8 mouse cellular contexts compared by ENCODE assay signal in genomic region chr2:34800371-34800770, GRCm38 (mm10). TPM values are rescaled to one million over a fixed set of nuclear protein-coding genes. Genes with fewer than 3 reads are reported as not detected.
DNase-seq lines count a peak whose midpoint lies in the region; ATAC-seq and TF ChIP-seq lines count a peak whose summit lies in the region.

No protein-coding gene starts in this region.

- H3K36me3 ChIP-seq in heart, embryonic 10.5 days = peaks cover 16% of the 10 kb centered on the region
- H3K36me3 ChIP-seq in megakaryocyte, embryonic 14.5 days (replicated peaks; ENCODE audit: low read length) = peaks cover 30% of the 10 kb centered on the region
- H3K36me3 ChIP-seq in intestine, postnatal 0 days (ENCODE audit: control insufficient read depth, insufficient read depth) = peaks cover 1% of the 10 kb centered on the region; the same call in 1 of the 2 replicates
- peaks cover 5% of the 10 kb centered on the region for H3K36me3 ChIP-seq in small intestine, adult 2 months (ENCODE audit: control insufficient read depth, insufficient read depth, low read length)

- no peaks in the 10 kb centered on the region for H3K9me3 ChIP-seq in heart, embryonic 10.5 days
- H3K9me3 ChIP-seq in megakaryocyte, embryonic 14.5 days = no peaks in the 10 kb centered on the region
- no peaks in the 10 kb centered on the region for H3K9me3 ChIP-seq in intestine, postnatal 0 days (ENCODE audit: control insufficient read depth)

- WGBS in heart, embryonic 10.5 days = 71% methylated on average over 7 of the region's 7 CpGs
- WGBS in intestine, postnatal 0 days = 78% methylated on average over 7 of the region's 7 CpGs
- WGBS in small intestine, adult 2 months = 62% methylated on average over 7 of the region's 7 CpGs

- no peak for TF ChIP-seq CTCF in intestine, postnatal 0 days (IDR thresholded peaks at IDR 0.05; ENCODE audit: low read depth)
- TF ChIP-seq CTCF in small intestine, adult 2 months (IDR thresholded peaks at IDR 0.05; ENCODE audit: extremely low read depth, insufficient read length, insufficient replicate concordance, low read depth, low read length) = no peak

- intact Hi-C loops in left cerebral cortex, postnatal 36 days (cut with DNase I) = no loop called here

- H3K4me2 ChIP-seq in intestine, postnatal 0 days (replicated peaks; ENCODE audit: low read depth) = peak overlapping the region; percentile 91

- H3K4me3 ChIP-seq in heart, embryonic 10.5 days = peak overlapping the region; percentile 74
- H3K4me3 ChIP-seq in megakaryocyte, embryonic 14.5 days (replicated peaks) = peak overlapping the region; percentile 95
- H3K4me3 ChIP-seq in intestine, postnatal 0 days (ENCODE audit: low read depth, low read length) = peak overlapping the region; percentile 83
- H3K4me3 ChIP-seq in small intestine, adult 2 months (ENCODE audit: low read depth, low read length) = no peak overlapping the region

- no peak for ATAC-seq in megakaryocyte, adult 5-6 weeks (ENCODE audit: poor library complexity, severe bottlenecking)
- no peak for ATAC-seq in intestine, postnatal 0 days

- peaks cover 20% of the 10 kb centered on the region for H3K4me1 ChIP-seq in heart, embryonic 10.5 days
- peaks cover 53% of the 10 kb centered on the region for H3K4me1 ChIP-seq in megakaryocyte, embryonic 14.5 days
- 0 out of 2 replicates have a peak, but pooled peaks cover 3% of the 10 kb centered on the region for H3K4me1 ChIP-seq in intestine, postnatal 0 days (replicated peaks; ENCODE audit: control insufficient read depth, insufficient read depth, low read length)
- H3K4me1 ChIP-seq in small intestine, adult 2 months (ENCODE audit: control insufficient read depth, insufficient read depth, insufficient read length, low read length) = peaks cover 2% of the 10 kb centered on the region

- peak overlapping the region; percentile 86 for H3K27ac ChIP-seq in heart, embryonic 10.5 days
- H3K27ac ChIP-seq in intestine, postnatal 0 days (ENCODE audit: low read depth, low read length) = peak overlapping the region; percentile 28; the same call in 1 of the 2 replicates
- peak overlapping the region; percentile 74; the same call in 1 of the 2 replicates for H3K27ac ChIP-seq in small intestine, adult 2 months (ENCODE audit: insufficient read depth, low read depth, low read length)

- no peak overlapping the region for H3K9ac ChIP-seq in intestine, postnatal 0 days (ENCODE audit: low read depth, low read length)

- no peak for DNase-seq in heart, embryonic 10.5 days (ENCODE audit: low spot score)
- DNase-seq in heart, adult 8-10 months (ENCODE audit: low spot score) = no peak
- DNase-seq in left cerebral cortex, postnatal 36 days (ENCODE audit: low spot score in 2 of 2) = no peak
- DNase-seq in layer of hippocampus, postnatal 14 days (ENCODE audit: low spot score in 2 of 2) = no peak

- no peak for TF ChIP-seq POLR2A in small intestine, adult 2 months (IDR thresholded peaks at IDR 0.05; ENCODE audit: low read depth, low read length)

- no peaks in the 10 kb centered on the region for H3K27me3 ChIP-seq in heart, embryonic 10.5 days (ENCODE audit: insufficient read depth, poor library complexity, severe bottlenecking)
- no peaks in the 10 kb centered on the region for H3K27me3 ChIP-seq in megakaryocyte, embryonic 14.5 days (replicated peaks)
- no peaks in the 10 kb centered on the region for H3K27me3 ChIP-seq in intestine, postnatal 0 days (replicated peaks; ENCODE audit: control insufficient read depth, insufficient read depth, low read length)
- no peaks in the 10 kb centered on the region for H3K27me3 ChIP-seq in small intestine, adult 2 months (ENCODE audit: control insufficient read depth, insufficient read depth, low read length)

RNA-seq across cellular contexts. Expression of gene Rabepk, which starts 0.7 kb away (rescaled TPM):
- 39.3 and 40.2 TPM in 2 replicates for polyA plus RNA-seq in heart, embryonic 10.5 days (2016; fragmentation: Nextera tagmentation; extraction: Ambion mirVana)
- 10 to 100 TPM; 10.2 to 14.5 (median 11.3) TPM for total RNA-seq in heart, adult 8-10 months (2022)
- 4.8 and 9.0 TPM in 2 replicates for polyA plus RNA-seq in megakaryocyte, embryonic 14.5 days (2012; ENCODE audit: insufficient read depth, low replicate concordance)
- total RNA-seq in megakaryocyte, adult 5-6 weeks (2015) = 6.7 and 11.4 TPM in 2 replicates
- 18.5 and 22.8 TPM in 2 replicates for total RNA-seq in megakaryocyte, adult 5-6 weeks (2017)
- 19.1 and 19.6 TPM in 2 replicates for polyA plus RNA-seq in intestine, postnatal 0 days (2015; fragmentation: Nextera tagmentation; extraction: Ambion mirVana)
- 16.2 and 16.9 TPM in 2 replicates for polyA plus RNA-seq in small intestine, adult 2 months (2012; rRNA removed)
- total RNA-seq in left cerebral cortex, postnatal 36 days (2021) = 10 to 100 TPM; 29.2 to 36.3 TPM
- total RNA-seq in layer of hippocampus, postnatal 14 days (2021) = 10 to 100 TPM; 22.7 to 28.5 TPM

RNA-seq across cellular contexts. Expression of gene Fbxw2, which starts 25.7 kb away (rescaled TPM):
- polyA plus RNA-seq in heart, embryonic 10.5 days (2016; fragmentation: Nextera tagmentation; extraction: Ambion mirVana) = 60.1 and 74.5 TPM in 2 replicates
- 10 to 100 TPM; 41.3 to 48.6 (median 45.1) TPM for total RNA-seq in heart, adult 8-10 months (2022)
- polyA plus RNA-seq in megakaryocyte, embryonic 14.5 days (2012; ENCODE audit: insufficient read depth, low replicate concordance) = 2.7 and 16.3 TPM in 2 replicates
- 48.9 and 56.0 TPM in 2 replicates for total RNA-seq in megakaryocyte, adult 5-6 weeks (2015)
- total RNA-seq in megakaryocyte, adult 5-6 weeks (2017) = 66.2 TPM in 2 replicates
- 36.8 and 39.7 TPM in 2 replicates for polyA plus RNA-seq in intestine, postnatal 0 days (2015; fragmentation: Nextera tagmentation; extraction: Ambion mirVana)
- 10.1 and 17.0 TPM in 2 replicates for polyA plus RNA-seq in small intestine, adult 2 months (2012; rRNA removed)
- total RNA-seq in left cerebral cortex, postnatal 36 days (2021) = 10 to 100 TPM; 88.7 to 94.6 TPM
- total RNA-seq in layer of hippocampus, postnatal 14 days (2021) = 10 to 100 TPM; 87.7 to 88.8 TPM

RNA-seq across cellular contexts. Expression of gene Hspa5, which starts 28.6 kb away (rescaled TPM):
- 1,119 and 1,337 TPM in 2 replicates for polyA plus RNA-seq in heart, embryonic 10.5 days (2016; fragmentation: Nextera tagmentation; extraction: Ambion mirVana)
- 100 to 1,000 TPM; 590 to 816 (median 680) TPM for total RNA-seq in heart, adult 8-10 months (2022)
- polyA plus RNA-seq in megakaryocyte, embryonic 14.5 days (2012; ENCODE audit: insufficient read depth, low replicate concordance) = 45.7 and 148 TPM in 2 replicates
- total RNA-seq in megakaryocyte, adult 5-6 weeks (2015) = 189 and 204 TPM in 2 replicates
- 538 and 554 TPM in 2 replicates for total RNA-seq in megakaryocyte, adult 5-6 weeks (2017)
- polyA plus RNA-seq in intestine, postnatal 0 days (2015; fragmentation: Nextera tagmentation; extraction: Ambion mirVana) = 456 and 457 TPM in 2 replicates
- 252 and 340 TPM in 2 replicates for polyA plus RNA-seq in small intestine, adult 2 months (2012; rRNA removed)
- total RNA-seq in left cerebral cortex, postnatal 36 days (2021) = 100 to 1,000 TPM; 256 to 388 TPM
- 100 to 1,000 TPM; 278 to 351 TPM for total RNA-seq in layer of hippocampus, postnatal 14 days (2021)

RNA-seq across cellular contexts. Expression of gene Gm34653, which starts 32.4 kb away (rescaled TPM):
- polyA plus RNA-seq in heart, embryonic 10.5 days (2016; fragmentation: Nextera tagmentation; extraction: Ambion mirVana) = not detected in 2 replicates
- total RNA-seq in heart, adult 8-10 months (2022) = not detected
- polyA plus RNA-seq in megakaryocyte, embryonic 14.5 days (2012; ENCODE audit: insufficient read depth, low replicate concordance) = not detected in 2 replicates
- not detected in 2 replicates for total RNA-seq in megakaryocyte, adult 5-6 weeks (2015)
- not detected in 2 replicates for total RNA-seq in megakaryocyte, adult 5-6 weeks (2017)
- not detected in 2 replicates for polyA plus RNA-seq in intestine, postnatal 0 days (2015; fragmentation: Nextera tagmentation; extraction: Ambion mirVana)
- polyA plus RNA-seq in small intestine, adult 2 months (2012; rRNA removed) = not detected in 2 replicates
- total RNA-seq in left cerebral cortex, postnatal 36 days (2021) = not detected
- total RNA-seq in layer of hippocampus, postnatal 14 days (2021) = not detected

RNA-seq across cellular contexts. Expression of gene Gapvd1, which starts 45.3 kb away (rescaled TPM):
- 63.7 and 80.0 TPM in 2 replicates for polyA plus RNA-seq in heart, embryonic 10.5 days (2016; fragmentation: Nextera tagmentation; extraction: Ambion mirVana)
- 10 to 100 TPM; 35.0 to 38.9 (median 37.2) TPM for total RNA-seq in heart, adult 8-10 months (2022)
- 4.8 and 5.6 TPM in 2 replicates for polyA plus RNA-seq in megakaryocyte, embryonic 14.5 days (2012; ENCODE audit: insufficient read depth, low replicate concordance)
- total RNA-seq in megakaryocyte, adult 5-6 weeks (2015) = 35.0 and 39.1 TPM in 2 replicates
- total RNA-seq in megakaryocyte, adult 5-6 weeks (2017) = 58.9 and 59.3 TPM in 2 replicates
- 31.3 and 34.6 TPM in 2 replicates for polyA plus RNA-seq in intestine, postnatal 0 days (2015; fragmentation: Nextera tagmentation; extraction: Ambion mirVana)
- 4.8 and 7.3 TPM in 2 replicates for polyA plus RNA-seq in small intestine, adult 2 months (2012; rRNA removed)
- total RNA-seq in left cerebral cortex, postnatal 36 days (2021) = 100 to 1,000 TPM in 1 of 2 experiments, 10 to 100 TPM in 1; 93.3 to 109 TPM
- 100 to 1,000 TPM; 106 to 107 TPM for total RNA-seq in layer of hippocampus, postnatal 14 days (2021)

Comparison
In these comparisons a context has a peak if more than half of its experiments do, and no peak if none do; other contexts are left out.
1. H3K27ac ChIP-seq: peak in every context shown above with its lines; median percentile 86 in heart, embryonic 10.5 days; 74 in small intestine, adult 2 months; 28 in intestine, postnatal 0 days.